Mouse (Mus musculus): ENCODE results near the gene Kcnn3. TPM values are rescaled to one million over a fixed set of nuclear protein-coding genes. Genes with fewer than 3 reads are reported as not detected.

The Kcnn3 gene
- polyA plus RNA-seq, 1 experiment, result not detected

DNA sequence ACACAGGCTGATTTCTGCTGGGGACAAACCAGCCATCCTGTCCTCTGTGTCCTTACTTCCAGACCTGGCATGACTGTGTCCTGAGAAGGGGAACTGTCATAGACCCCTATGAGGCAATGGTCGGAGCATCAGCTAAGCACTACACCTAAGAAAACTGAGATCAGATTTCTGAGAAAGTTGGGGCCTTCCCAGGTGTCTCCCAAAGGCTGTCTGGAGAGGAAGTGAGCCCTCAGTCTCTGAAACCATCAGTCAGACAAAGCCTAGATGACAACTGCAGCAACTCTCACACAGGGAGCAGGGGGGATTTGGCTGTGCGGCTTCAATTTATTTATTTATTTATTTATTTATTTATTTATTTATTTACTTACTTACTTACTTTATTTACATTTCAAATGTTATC lies 34.6 kb downstream of the Kcnn3 start:
- Histone ChIP-seq H3K4me3 (replicated peaks; ENCODE audit: control insufficient read depth, low read depth, low read length) (no peak overlapping the region), H3K27ac (ENCODE audit: control insufficient read depth, insufficient read depth, low read depth, low read length, poor library complexity) (no peak overlapping the region), H3K4me1 (ENCODE audit: control insufficient read depth, insufficient read depth, low read length) (no peaks in the 10 kb centered on the region)
- TF ChIP-seq CTCF (IDR thresholded peaks at IDR 0.05; ENCODE audit: control insufficient read depth, insufficient read depth, low read length) (no peak), POLR2A (IDR thresholded peaks at IDR 0.05; ENCODE audit: borderline replicate concordance, control insufficient read depth, low read depth, low read length) (no peak)
- 85% methylated on average over 2 of the region's 2 CpGs for WGBS

DNA sequence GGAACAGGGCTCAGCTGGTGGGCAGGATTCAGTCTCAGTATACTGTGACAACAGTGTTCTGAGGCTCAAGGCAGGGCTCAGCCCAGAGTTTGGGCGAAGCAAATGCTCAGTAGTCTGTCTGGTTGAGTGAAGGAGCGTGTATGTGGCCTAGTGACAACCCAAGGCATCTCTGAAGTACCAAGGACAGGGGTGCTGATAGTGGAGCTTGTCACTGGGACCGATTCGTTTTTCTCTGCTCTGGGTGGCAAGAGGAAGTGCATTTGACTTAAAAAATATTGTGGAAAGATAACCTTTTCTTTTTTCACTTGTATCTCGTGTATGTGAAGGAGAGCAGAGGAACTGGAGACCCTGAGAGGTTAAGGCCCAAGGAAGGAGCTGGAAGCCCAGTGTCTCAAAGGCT lies 37.8 kb downstream of the Kcnn3 start:
- 44% methylated on average over 5 of the region's 5 CpGs for WGBS
- H3K4me3 ChIP-seq (replicated peaks; ENCODE audit: control insufficient read depth, low read depth, low read length), result no peak overlapping the region
- no peak overlapping the region for H3K27ac ChIP-seq (ENCODE audit: control insufficient read depth, insufficient read depth, low read depth, low read length, poor library complexity)
- no peaks in the 10 kb centered on the region for H3K4me1 ChIP-seq (ENCODE audit: control insufficient read depth, insufficient read depth, low read length)
- TF ChIP-seq CTCF (IDR thresholded peaks at IDR 0.05; ENCODE audit: control insufficient read depth, insufficient read depth, low read length) (no peak), POLR2A (IDR thresholded peaks at IDR 0.05; ENCODE audit: borderline replicate concordance, control insufficient read depth, low read depth, low read length) (no peak)

DNA sequence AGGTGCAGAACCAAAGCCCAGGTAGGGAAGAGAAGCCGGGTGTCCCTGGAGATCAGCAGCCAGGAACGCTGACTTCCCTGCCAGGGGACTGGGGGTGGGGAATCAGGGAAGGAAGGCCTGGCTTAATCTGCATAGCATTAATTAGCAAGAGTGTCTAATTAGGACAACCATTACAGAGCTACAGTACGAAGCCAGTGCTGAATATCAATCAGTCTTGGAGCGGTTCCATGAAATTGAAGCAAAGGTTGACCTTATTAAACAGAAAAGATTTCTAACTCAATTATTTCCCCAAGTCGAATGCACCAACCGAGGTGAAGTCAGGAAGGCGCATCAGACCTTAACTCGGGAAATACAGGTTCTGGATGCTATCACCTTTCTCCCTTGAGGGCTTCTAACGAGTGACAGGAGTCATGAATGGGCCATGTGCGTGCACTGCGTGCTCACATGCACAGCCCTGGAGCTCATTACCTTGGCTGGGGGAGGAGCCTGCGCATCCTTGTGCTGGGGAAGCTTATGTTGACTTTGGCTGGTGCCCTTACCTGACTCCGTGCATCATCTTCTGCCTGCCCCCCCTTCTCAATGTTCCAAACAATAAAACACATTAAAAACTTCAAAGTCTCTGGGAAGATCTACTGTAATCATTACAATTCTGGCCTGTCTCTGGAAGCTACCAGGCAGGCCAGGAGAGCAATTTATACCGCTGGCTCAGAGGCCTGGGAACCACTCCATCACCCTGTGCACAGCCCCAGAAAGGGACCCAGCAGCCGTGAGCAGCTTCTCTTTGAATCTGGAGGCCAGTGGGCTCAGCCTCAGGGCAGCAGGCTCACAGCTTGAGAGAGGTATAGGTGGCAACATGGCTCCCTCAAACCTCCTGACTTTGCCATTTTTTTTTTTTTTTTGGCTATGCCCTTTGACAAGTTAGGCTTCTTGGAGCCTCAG lies 39.3 kb downstream of the Kcnn3 start:
- H3K27ac ChIP-seq (ENCODE audit: control insufficient read depth, insufficient read depth, low read depth, low read length, poor library complexity), result no peak overlapping the region
- no peaks in the 10 kb centered on the region for H3K4me1 ChIP-seq (ENCODE audit: control insufficient read depth, insufficient read depth, low read length)
- no peak overlapping the region for H3K4me3 ChIP-seq (replicated peaks; ENCODE audit: control insufficient read depth, low read depth, low read length)
- no peak for TF ChIP-seq CTCF (IDR thresholded peaks at IDR 0.05; ENCODE audit: control insufficient read depth, insufficient read depth, low read length)
- WGBS, result 77% methylated on average over 15 of the region's 15 CpGs

DNA sequence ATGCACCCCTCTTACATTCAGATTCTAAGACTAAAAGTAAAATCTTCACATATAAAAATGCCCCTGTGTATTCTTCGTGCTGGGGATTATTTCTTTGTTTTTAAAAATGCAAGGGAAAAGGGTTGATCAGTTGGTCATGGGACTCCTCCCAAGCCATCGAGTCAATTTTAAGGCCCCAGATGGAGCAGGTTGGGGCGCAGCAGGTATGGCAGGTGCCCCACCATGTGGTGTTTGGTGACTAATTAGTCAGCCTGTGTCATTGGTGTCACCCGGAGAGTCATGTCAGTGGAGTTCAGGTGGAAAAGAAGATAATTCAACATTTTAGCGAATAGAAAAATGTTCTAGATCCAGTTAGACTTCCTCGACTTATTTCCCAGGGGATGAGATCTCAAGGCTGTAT lies 41.4 kb downstream of the Kcnn3 start:
- TF ChIP-seq POLR2A (IDR thresholded peaks at IDR 0.05; ENCODE audit: borderline replicate concordance, control insufficient read depth, low read depth, low read length), result no peak
- no peak for TF ChIP-seq CTCF (IDR thresholded peaks at IDR 0.05; ENCODE audit: control insufficient read depth, insufficient read depth, low read length)
- no peaks in the 10 kb centered on the region for H3K4me1 ChIP-seq (ENCODE audit: control insufficient read depth, insufficient read depth, low read length)
- 78% methylated on average over 6 of the region's 6 CpGs for WGBS
- no peak overlapping the region for H3K27ac ChIP-seq (ENCODE audit: control insufficient read depth, insufficient read depth, low read depth, low read length, poor library complexity)
- no peak overlapping the region for H3K4me3 ChIP-seq (replicated peaks; ENCODE audit: control insufficient read depth, low read depth, low read length)

DNA sequence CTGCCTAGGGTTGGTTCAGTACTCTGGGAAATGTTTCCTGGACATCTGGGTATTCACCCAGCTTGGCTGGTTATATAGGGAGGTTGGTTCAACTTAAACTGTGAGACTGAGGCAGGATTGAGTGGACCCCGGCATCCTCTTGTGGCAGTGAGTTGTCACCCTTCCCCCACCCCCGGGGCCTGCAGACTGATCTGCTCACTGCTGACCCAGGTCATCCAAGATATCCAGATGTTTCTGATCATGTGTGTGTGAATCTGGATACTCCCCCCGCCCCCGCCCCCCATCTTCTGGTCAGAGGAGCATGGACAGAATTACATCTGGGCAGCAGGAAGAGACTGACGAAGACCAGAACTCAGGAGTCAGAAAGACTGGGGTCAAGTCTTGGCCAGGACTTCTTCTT lies 45.4 kb downstream of the Kcnn3 start:
- 83% methylated on average over 5 of the region's 5 CpGs for WGBS
- H3K27ac ChIP-seq (ENCODE audit: control insufficient read depth, insufficient read depth, low read depth, low read length, poor library complexity), result no peak overlapping the region

DNA sequence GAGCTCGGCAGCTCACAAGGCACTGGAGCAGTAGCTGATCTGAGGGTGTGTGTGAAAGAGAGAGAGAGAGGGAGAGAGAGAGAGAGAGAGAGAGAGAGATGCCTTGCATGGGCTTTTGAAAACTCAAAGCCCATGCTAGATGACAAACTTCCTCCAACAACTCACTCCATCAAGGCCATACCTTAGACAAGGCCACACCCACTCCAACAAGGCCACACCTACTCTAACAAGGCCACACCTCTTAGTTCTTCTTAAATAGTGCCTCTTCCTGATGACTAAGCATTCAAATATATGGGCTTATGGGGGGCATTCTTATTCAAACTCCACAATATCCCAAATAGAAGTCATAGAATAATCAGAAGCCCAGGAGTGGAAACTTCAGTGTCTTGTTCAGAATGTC lies 49.1 kb downstream of the Kcnn3 start:
- no peak overlapping the region for H3K4me3 ChIP-seq (replicated peaks; ENCODE audit: control insufficient read depth, low read depth, low read length)
- WGBS, result 79% methylated on average over 1 of the region's 1 CpGs
- TF ChIP-seq POLR2A (IDR thresholded peaks at IDR 0.05; ENCODE audit: borderline replicate concordance, control insufficient read depth, low read depth, low read length) (no peak), CTCF (IDR thresholded peaks at IDR 0.05; ENCODE audit: control insufficient read depth, insufficient read depth, low read length) (no peak)
- no peaks in the 10 kb centered on the region; the same call in 1 of the 2 replicates for H3K4me1 ChIP-seq (ENCODE audit: control insufficient read depth, insufficient read depth, low read length)
- H3K27ac ChIP-seq (ENCODE audit: control insufficient read depth, insufficient read depth, low read depth, low read length, poor library complexity), result no peak overlapping the region

More for the DNA sequence above, 45.4 kb downstream of the Kcnn3 start:
- H3K4me1 ChIP-seq (ENCODE audit: control insufficient read depth, insufficient read depth, low read length), result no peaks in the 10 kb centered on the region; the same call in 1 of the 2 replicates
- no peak for TF ChIP-seq POLR2A (IDR thresholded peaks at IDR 0.05; ENCODE audit: borderline replicate concordance, control insufficient read depth, low read depth, low read length)
- TF ChIP-seq CTCF (IDR thresholded peaks at IDR 0.05; ENCODE audit: control insufficient read depth, insufficient read depth, low read length), result no peak
- no peak overlapping the region for H3K4me3 ChIP-seq (replicated peaks; ENCODE audit: control insufficient read depth, low read depth, low read length)

DNA sequence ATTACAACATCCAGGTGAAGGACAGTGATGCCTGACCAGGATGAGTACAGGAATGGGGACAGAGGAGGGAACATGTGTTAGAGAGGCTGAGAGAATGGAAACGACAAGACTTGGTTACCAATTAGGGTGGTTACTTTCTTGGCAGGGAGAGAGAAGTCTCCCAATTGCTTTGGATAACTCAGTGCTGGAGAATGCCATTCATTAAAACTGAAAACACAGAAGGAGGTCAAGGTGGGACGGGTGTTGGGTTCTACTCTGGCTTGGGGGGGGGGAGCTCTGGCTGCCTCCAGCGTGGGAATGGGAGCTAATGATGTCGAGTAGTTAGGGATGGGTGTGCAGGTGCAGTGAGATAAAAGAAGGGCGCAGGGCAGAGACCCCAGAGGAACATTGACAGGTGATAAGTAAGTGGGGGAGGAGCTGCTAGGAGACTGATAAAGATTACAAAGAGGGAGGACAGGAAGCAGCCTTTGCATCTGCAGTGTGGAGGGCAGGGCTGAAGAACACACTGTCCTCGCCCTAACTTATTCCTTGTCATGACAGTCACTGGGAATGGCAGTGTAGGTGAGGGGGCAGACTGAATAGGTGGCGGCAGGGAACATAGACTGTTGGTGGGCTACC lies 49.9 kb downstream of the Kcnn3 start:
- no peak overlapping the region for H3K4me3 ChIP-seq (replicated peaks; ENCODE audit: control insufficient read depth, low read depth, low read length)
- no peaks in the 10 kb centered on the region; the same call in 1 of the 2 replicates for H3K4me1 ChIP-seq (ENCODE audit: control insufficient read depth, insufficient read depth, low read length)
- TF ChIP-seq POLR2A (IDR thresholded peaks at IDR 0.05; ENCODE audit: borderline replicate concordance, control insufficient read depth, low read depth, low read length) (no peak), CTCF (IDR thresholded peaks at IDR 0.05; ENCODE audit: control insufficient read depth, insufficient read depth, low read length) (no peak)
- no peak overlapping the region for H3K27ac ChIP-seq (ENCODE audit: control insufficient read depth, insufficient read depth, low read depth, low read length, poor library complexity)
- WGBS, result 46% methylated on average over 7 of the region's 7 CpGs

DNA sequence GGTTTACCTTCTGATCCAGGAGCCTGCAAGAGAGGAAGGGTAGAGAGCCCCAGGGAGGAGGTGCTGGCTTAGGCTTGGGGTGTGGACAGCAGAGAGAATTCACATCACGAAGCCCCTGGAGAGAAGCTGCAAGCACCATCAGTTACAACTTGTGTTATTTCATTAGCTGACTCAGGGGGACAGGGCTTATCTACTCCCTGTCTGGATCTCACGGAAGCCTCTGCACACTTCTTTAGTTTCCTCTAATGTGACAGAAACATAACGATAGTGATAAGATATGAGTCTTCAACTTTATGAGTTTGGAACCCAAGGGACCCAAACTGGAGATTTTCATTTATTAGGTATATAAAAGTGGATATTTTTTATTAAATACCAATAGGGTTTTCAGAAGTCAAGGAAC lies 50.4 kb downstream of the Kcnn3 start:
- no peak overlapping the region for H3K27ac ChIP-seq (ENCODE audit: control insufficient read depth, insufficient read depth, low read depth, low read length, poor library complexity)
- TF ChIP-seq POLR2A (IDR thresholded peaks at IDR 0.05; ENCODE audit: borderline replicate concordance, control insufficient read depth, low read depth, low read length) (no peak), CTCF (IDR thresholded peaks at IDR 0.05; ENCODE audit: control insufficient read depth, insufficient read depth, low read length) (no peak)
- no peak overlapping the region for H3K4me3 ChIP-seq (replicated peaks; ENCODE audit: control insufficient read depth, low read depth, low read length)
- WGBS, result 48% methylated on average over 3 of the region's 3 CpGs
- no peaks in the 10 kb centered on the region; the same call in 1 of the 2 replicates for H3K4me1 ChIP-seq (ENCODE audit: control insufficient read depth, insufficient read depth, low read length)
